Mouse (Mus musculus) retina, embryonic 14.5 days (tissue): Measurements from ENCODE around the gene Olfr1291-ps1.

ENCODE experiments used
- DNase-seq: peaks from one replicate; pipeline ENCODE4 v3.0.0-alpha.2; 2015; ENCODE audit warnings: low spot score

Olfr1291-ps1 gene

GRCm38 (mm10) chr2:111496880-111497279 is at the start of gene Olfr1291-ps1:
TSS of gene Olfr1291-ps1 (plus strand) at chr2:111497180.
- DNase-seq, result no peak

GRCm38 (mm10) chr2:111448842-111449241 is 48.1 kb upstream of the Olfr1291-ps1 start, which contains the start of gene Olfr1287:
TSS of gene Olfr1287 (plus strand) at chr2:111449142.
- no peak for DNase-seq

- no peak for DNase-seq
Measured at GRCm38 (mm10) chr2:111473801-111474200, 23.2 kb upstream of the Olfr1291-ps1 start, which contains the start of gene Olfr1288. TSS of gene Olfr1288 (plus strand) at chr2:111474101.

- no peak for DNase-seq
Measured at GRCm38 (mm10) chr2:111480519-111480918, 16.5 kb upstream of the Olfr1291-ps1 start, which contains the start of gene Olfr1289. TSS of gene Olfr1289 (plus strand) at chr2:111480819.

- no peak for DNase-seq
Measured at GRCm38 (mm10) chr2:111493729-111494128, 3.3 kb upstream of the Olfr1291-ps1 start, which contains the start of gene Olfr1290. TSS of gene Olfr1290 (minus strand) at chr2:111493829.

GRCm38 (mm10) chr2:111517451-111517850 is 20.5 kb downstream of the Olfr1291-ps1 start:
- no peak for DNase-seq

- no peak for DNase-seq
Measured at GRCm38 (mm10) chr2:111524903-111525302, 27.9 kb downstream of the Olfr1291-ps1 start, which contains the start of gene Olfr1293-ps. TSS of gene Olfr1293-ps (plus strand) at chr2:111525203.

GRCm38 (mm10) chr2:111540191-111540590 is 43.2 kb downstream of the Olfr1291-ps1 start, which contains the start of gene Olfr1294:
TSS of gene Olfr1294 (minus strand) at chr2:111540291.
- no peak for DNase-seq
